Mouse (Mus musculus) retina, postnatal 7 days (tissue): Measurements from ENCODE around the gene Nol4l.

ENCODE experiments used
- DNase-seq: peaks from one replicate; pipeline ENCODE4 v3.0.0-alpha.2; 2012; ENCODE audit warnings: low read depth, low spot score

Nol4l gene

GRCm38 (mm10) chr2:153543911-153544730 lies 14.3 kb upstream of the Nol4l start:
- no peak for DNase-seq

- no peak for DNase-seq
Observed at GRCm38 (mm10) chr2:153542936-153543668, 13.3 kb upstream of the Nol4l start.

- DNase-seq = no peak
Observed at GRCm38 (mm10) chr2:153538898-153539297, 9.1 kb upstream of the Nol4l start.

- no peak for DNase-seq
Observed at GRCm38 (mm10) chr2:153533981-153534380, 4.2 kb upstream of the Nol4l start.

GRCm38 (mm10) chr2:153530948-153531347 lies 1.2 kb upstream of the Nol4l start:
- no peak for DNase-seq

- no peak for DNase-seq
Observed at GRCm38 (mm10) chr2:153529365-153529781, 398 bp downstream of the Nol4l start.

- DNase-seq = no peak
Observed at GRCm38 (mm10) chr2:153528571-153529364, 1.0 kb downstream of the Nol4l start.

GRCm38 (mm10) chr2:153527580-153528531 lies 1.9 kb downstream of the Nol4l start:
- DNase-seq = no peak

- no peak for DNase-seq
Observed at GRCm38 (mm10) chr2:153526850-153527530, 2.8 kb downstream of the Nol4l start.

GRCm38 (mm10) chr2:153525906-153526311 lies 3.9 kb downstream of the Nol4l start:
- DNase-seq = peak; percentile 66

GRCm38 (mm10) chr2:153524727-153525126 lies 5.0 kb downstream of the Nol4l start:
- no peak for DNase-seq

GRCm38 (mm10) chr2:153523656-153524055 lies 6.1 kb downstream of the Nol4l start:
- no peak for DNase-seq

GRCm38 (mm10) chr2:153523143-153523542 lies 6.6 kb downstream of the Nol4l start:
- no peak for DNase-seq

- DNase-seq = peak; percentile 45
Observed at GRCm38 (mm10) chr2:153522270-153522669, 7.5 kb downstream of the Nol4l start.

- no peak for DNase-seq
Observed at GRCm38 (mm10) chr2:153520057-153520456, 9.7 kb downstream of the Nol4l start.

GRCm38 (mm10) chr2:153516961-153517360 lies 12.8 kb downstream of the Nol4l start:
- DNase-seq = no peak

- DNase-seq = no peak
Observed at GRCm38 (mm10) chr2:153515582-153515981, 14.2 kb downstream of the Nol4l start.

GRCm38 (mm10) chr2:153514497-153515380 lies 15.0 kb downstream of the Nol4l start:
- DNase-seq = no peak

- DNase-seq = no peak
Observed at GRCm38 (mm10) chr2:153513983-153514382, 15.8 kb downstream of the Nol4l start.
